Mouse (Mus musculus) forebrain, embryonic 11.5 days (tissue): ENCODE data around the gene Rab3c. TPM values are rescaled to one million over a fixed set of nuclear protein-coding genes. Genes with fewer than 3 reads are reported as not detected.
A peak's percentile ranks its signal among the peaks of the same experiment; 100 is the strongest.

Experiments
- ATAC-seq: fragments of 200-750 bp; cut with Nextera tagmentation; replicated peaks from 2 replicates; pipeline ENCODE4 v1.8.0; 2017; ENCODE audit warnings: moderate TSS enrichment; ENCODE audit not compliant: low FRiP score
- DNase-seq: peaks from one replicate; pipeline ENCODE4 v3.0.0-alpha.2; 2017; ENCODE audit warnings: low spot score
- H3K27ac ChIP-seq: fragments of 300-500 bp; sonication (generic); 2 replicates; pipeline ENCODE4 v1.5.1; 2014; ENCODE audit warnings: low read depth, low read length
- H3K27me3 ChIP-seq: fragments of 300-500 bp; sonication (generic); 2 replicates; pipeline ENCODE4 v1.6.1; 2014; ENCODE audit warnings: mild to moderate bottlenecking, low read length, mixed read lengths; ENCODE audit not compliant: control insufficient read depth, insufficient read depth
- H3K36me3 ChIP-seq: fragments of 300-500 bp; sonication (generic); 2 replicates; pipeline ENCODE4 v1.6.1; 2014; ENCODE audit warnings: mild to moderate bottlenecking, low read length, moderate library complexity, mixed read lengths; ENCODE audit not compliant: control insufficient read depth, insufficient read depth
- H3K4me1 ChIP-seq: fragments of 300-500 bp; sonication (generic); replicated peaks from 2 replicates; pipeline ENCODE4 v1.6.1; 2014; ENCODE audit warnings: low read length, mixed read lengths; ENCODE audit not compliant: control insufficient read depth, insufficient read depth
- H3K4me2 ChIP-seq: fragments of 300-500 bp; sonication (generic); 2 replicates; pipeline ENCODE4 v1.6.1; 2014; ENCODE audit warnings: low read depth, mild to moderate bottlenecking, low read length, moderate library complexity, mixed read lengths; ENCODE audit not compliant: severe bottlenecking
- H3K4me3 ChIP-seq: fragments of 300-500 bp; sonication (generic); 2 replicates; pipeline ENCODE4 v1.5.1; 2014; ENCODE audit warnings: low read depth, low read length
- H3K9ac ChIP-seq: fragments of 300-500 bp; sonication (generic); 2 replicates; pipeline ENCODE4 v1.6.1; 2014; ENCODE audit warnings: low read length
- H3K9me3 ChIP-seq: fragments of 300-500 bp; sonication (generic); 2 replicates; pipeline ENCODE4 v1.6.1; 2016; ENCODE audit warnings: low read length, mixed read lengths; ENCODE audit not compliant: control insufficient read depth
- WGBS: fragments of 180-500 bp; shearing (Covaris S2); extraction: QIAGEN DNeasy Blood & Tissue Kit; methylation state at CpG from one replicate; pipeline ENCODE4 v1.1.7; 2014; 5-methylcytosine and 5-hydroxymethylcytosine counted together
- polyA plus RNA-seq: library from polyadenylated mRNA; unstranded; fragments of >200 nt; fragmentation: Nextera tagmentation; extraction: Ambion mirVana; gene quantifications from 2 replicates; pipeline ENCODE4 v1.2.1, GENCODE M21; 2014

Rab3c gene
- polyA plus RNA-seq, 1 experiment from 2014 or later: 15.5 TPM

DNA sequence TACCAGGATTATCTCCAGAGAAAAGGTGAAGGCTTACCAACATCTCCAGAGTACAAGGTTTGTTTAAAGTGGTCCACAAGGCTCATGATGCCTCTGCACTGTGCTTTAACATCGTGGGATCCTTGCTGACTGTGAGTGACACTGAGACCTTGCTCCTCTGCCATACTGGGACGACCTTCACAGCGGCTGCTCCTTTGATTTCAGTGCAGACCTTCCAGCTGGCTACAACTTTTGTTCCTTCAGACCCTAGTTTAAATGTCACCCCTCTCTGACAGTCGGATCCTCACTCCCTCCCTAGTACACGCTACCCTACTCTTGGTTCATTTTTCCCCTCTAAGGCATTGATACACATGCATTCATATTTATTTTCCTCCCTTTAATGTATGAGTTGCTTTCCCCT, 142.2 kb downstream of the Rab3c start:
- Histone ChIP-seq H3K27me3 (no peaks in the 10 kb centered on the region), H3K4me3 (no peak overlapping the region), H3K27ac (no peak overlapping the region), H3K9ac (no peak overlapping the region), H3K4me2 (no peak overlapping the region), H3K4me1 (no peaks in the 10 kb centered on the region), H3K9me3 (no peaks in the 10 kb centered on the region), H3K36me3 (no peaks in the 10 kb centered on the region)
- ATAC-seq (no peak), DNase-seq (no peak)
- 77% methylated on average over 5 of the region's 5 CpGs for WGBS

DNA sequence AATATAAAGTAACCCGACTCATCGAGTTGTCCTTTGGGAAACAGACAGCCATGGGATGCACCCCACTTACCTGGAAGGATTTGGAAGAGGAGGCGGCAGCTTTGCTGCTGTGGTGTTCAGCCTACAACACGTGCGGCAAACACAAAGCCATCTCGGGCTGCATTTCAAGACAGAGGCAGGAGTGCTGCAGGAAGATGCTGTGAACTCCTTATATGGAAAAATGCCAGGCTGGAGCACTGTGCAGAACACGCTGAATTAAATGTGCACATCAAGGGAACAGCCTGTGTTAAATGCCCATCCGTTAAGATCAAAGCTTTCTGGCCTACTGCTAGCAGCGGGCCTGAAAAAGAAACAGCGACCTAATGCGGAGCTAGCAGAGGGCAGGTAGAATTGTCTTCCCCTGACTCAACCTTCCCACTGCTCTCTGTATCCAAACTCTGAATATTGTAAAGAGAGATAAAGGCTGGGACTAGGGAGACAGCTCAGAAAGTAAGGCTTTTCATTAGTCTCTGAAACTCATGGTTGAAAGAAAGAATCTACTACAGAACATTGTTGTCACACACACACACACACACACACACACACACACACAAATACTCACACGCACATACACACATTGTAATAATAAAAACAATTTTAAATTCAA, 153.1 kb downstream of the Rab3c start:
- Histone ChIP-seq H3K36me3 (no peaks in the 10 kb centered on the region), H3K9me3 (no peaks in the 10 kb centered on the region), H3K9ac (no peak overlapping the region), H3K4me2 (no peak overlapping the region), H3K4me1 (no peaks in the 10 kb centered on the region), H3K27ac (no peak overlapping the region), H3K27me3 (no peaks in the 10 kb centered on the region), H3K4me3 (no peak overlapping the region)
- ATAC-seq (no peak), DNase-seq (no peak)
- WGBS: 73% methylated on average over 12 of the region's 12 CpGs

GRCm38 (mm10) chr13:110122825-110123224, 158.0 kb downstream of the Rab3c start:
- Histone ChIP-seq H3K4me3 (no peak overlapping the region), H3K36me3 (no peaks in the 10 kb centered on the region), H3K9me3 (no peaks in the 10 kb centered on the region), H3K4me2 (no peak overlapping the region), H3K4me1 (no peaks in the 10 kb centered on the region), H3K27ac (no peak overlapping the region), H3K9ac (no peak overlapping the region), H3K27me3 (no peaks in the 10 kb centered on the region)
- DNase-seq: no peak
- 91% methylated on average over 4 of the region's 4 CpGs for whole genome bisulfite sequencing
- no peak for ATAC-seq

GRCm38 (mm10) chr13:110116892-110117291, 163.9 kb downstream of the Rab3c start:
- Histone ChIP-seq H3K9me3 (no peaks in the 10 kb centered on the region), H3K4me3 (no peak overlapping the region), H3K4me2 (no peak overlapping the region), H3K9ac (no peak overlapping the region), H3K27me3 (no peaks in the 10 kb centered on the region), H3K4me1 (peaks cover 4% of the 10 kb centered on the region; the same call in 1 of the 2 replicates), H3K27ac (no peak overlapping the region), H3K36me3 (no peaks in the 10 kb centered on the region)
- WGBS: 93% methylated on average over 5 of the region's 5 CpGs
- no peak for DNase-seq
- no peak for ATAC-seq

GRCm38 (mm10) chr13:110116316-110116715, 164.5 kb downstream of the Rab3c start:
- no peak overlapping the region for H3K27ac ChIP-seq
- peaks cover 4% of the 10 kb centered on the region; the same call in 1 of the 2 replicates for H3K4me1 ChIP-seq
- H3K9ac ChIP-seq: no peak overlapping the region
- no peak for ATAC-seq
- H3K27me3 ChIP-seq: no peaks in the 10 kb centered on the region
- no peak overlapping the region for H3K4me2 ChIP-seq
- no peaks in the 10 kb centered on the region for H3K9me3 ChIP-seq
- H3K36me3 ChIP-seq: no peaks in the 10 kb centered on the region
- no peak for DNase-seq
- 81% methylated on average over 3 of the region's 3 CpGs for WGBS
- no peak overlapping the region for H3K4me3 ChIP-seq

DNA sequence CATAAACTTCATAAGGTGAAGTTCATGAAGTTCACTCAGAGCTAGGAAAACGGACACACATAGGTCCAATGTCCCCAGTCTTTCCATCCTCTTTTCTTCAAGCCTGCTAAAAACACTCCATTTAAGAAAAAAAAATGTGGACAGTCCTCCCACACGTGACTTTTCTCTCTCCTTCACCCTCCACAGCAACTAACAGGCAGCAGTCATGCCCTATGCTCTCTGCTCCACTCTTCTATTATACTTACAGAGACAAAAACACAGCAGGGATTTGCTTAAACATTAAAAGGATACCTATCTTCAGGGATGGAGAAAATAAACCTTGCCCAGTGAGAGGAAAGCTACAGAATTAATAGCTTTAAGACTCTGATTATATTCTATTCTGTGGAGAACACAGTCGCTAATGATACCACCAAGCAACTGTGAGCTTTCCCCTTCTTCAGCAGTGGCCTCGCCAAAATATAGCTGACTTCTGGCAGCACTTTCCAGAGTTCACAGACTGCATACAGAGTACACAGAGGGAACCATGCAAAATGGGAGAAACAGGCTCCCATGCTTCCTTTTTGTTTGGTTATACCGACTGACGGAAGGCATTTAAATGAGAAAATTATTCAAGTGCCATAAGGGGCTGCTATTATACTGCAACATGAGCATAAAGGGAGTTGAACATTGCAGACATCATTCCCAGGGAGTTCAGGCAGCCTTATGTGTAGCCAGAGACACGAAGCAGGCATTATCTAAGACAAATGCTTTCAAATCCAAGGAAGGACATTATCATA, 165.7 kb downstream of the Rab3c start:
- DNase-seq (no peak), ATAC-seq (peak; percentile 74)
- H3K4me1 ChIP-seq: peaks cover 4% of the 10 kb centered on the region; the same call in 1 of the 2 replicates
- H3K27me3 ChIP-seq: no peaks in the 10 kb centered on the region
- H3K9me3 ChIP-seq: no peaks in the 10 kb centered on the region
- no peaks in the 10 kb centered on the region for H3K36me3 ChIP-seq
- WGBS: 20% methylated on average over 7 of the region's 7 CpGs
- H3K4me2 ChIP-seq: no peak overlapping the region
- no peak overlapping the region for H3K9ac ChIP-seq
- no peak overlapping the region for H3K4me3 ChIP-seq
- no peak overlapping the region for H3K27ac ChIP-seq

DNA sequence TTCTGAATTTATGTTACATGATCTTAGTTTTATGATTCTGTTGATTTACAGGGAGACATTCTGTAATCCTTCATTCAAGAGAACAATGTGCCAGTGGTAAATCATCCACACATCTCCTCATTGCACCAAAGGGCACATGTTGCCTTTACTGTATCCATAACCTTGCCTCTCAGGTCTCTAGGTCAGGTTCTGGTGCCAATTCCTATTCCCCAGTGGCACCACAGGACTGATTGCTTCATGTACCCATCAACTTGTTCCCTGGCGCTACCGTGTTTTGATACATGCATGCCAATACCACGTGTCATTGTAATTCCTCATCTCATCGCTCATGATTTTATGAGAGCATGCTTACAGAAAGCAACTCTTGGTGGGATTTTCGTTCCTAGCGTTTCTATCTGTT, 167.1 kb downstream of the Rab3c start:
- 93% methylated on average over 6 of the region's 6 CpGs for WGBS
- DNase-seq (no peak), ATAC-seq (no peak)
- H3K27ac ChIP-seq: no peak overlapping the region
- no peaks in the 10 kb centered on the region for H3K36me3 ChIP-seq
- H3K4me2 ChIP-seq: no peak overlapping the region
- H3K27me3 ChIP-seq: no peaks in the 10 kb centered on the region
- H3K4me3 ChIP-seq: no peak overlapping the region
- H3K4me1 ChIP-seq: peaks cover 4% of the 10 kb centered on the region; the same call in 1 of the 2 replicates
- H3K9ac ChIP-seq: no peak overlapping the region
- no peaks in the 10 kb centered on the region for H3K9me3 ChIP-seq

DNA sequence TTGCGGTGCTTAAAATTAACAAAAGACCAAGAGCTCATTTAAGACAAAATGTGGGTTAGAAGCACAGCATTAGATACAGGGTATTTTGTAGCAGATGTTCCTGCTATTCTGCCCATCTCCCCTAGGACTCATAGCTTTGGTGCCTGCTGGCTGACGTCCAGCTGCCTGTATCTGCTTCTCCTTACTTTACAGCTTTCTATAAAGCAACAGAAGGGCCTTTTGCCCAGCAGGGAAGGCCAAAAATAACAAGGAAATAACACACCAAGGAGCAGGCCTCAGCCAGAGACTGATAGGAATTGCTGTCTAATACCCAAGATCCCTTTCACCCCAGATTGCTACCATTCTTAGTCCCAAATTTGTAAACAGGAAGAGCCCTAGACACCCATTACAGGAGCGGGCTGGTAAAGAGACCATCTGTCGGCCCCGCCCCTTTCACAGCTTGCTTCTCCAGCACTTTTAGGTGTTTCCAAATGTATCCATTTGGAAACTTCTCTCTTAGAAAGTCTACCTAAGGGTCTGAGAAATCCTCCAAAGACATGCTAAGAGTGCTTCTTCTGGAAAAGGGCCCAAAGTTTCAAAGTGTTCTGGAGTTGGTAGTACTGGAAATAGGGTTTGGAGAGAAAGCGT, 183.3 kb downstream of the Rab3c start:
- no peak for DNase-seq

More for the DNA sequence above, 183.3 kb downstream of the Rab3c start:
- ATAC-seq: no peak
- 85% methylated on average over 6 of the region's 6 CpGs for WGBS
- no peaks in the 10 kb centered on the region for H3K9me3 ChIP-seq
- H3K4me2 ChIP-seq: no peak overlapping the region
- no peak overlapping the region for H3K9ac ChIP-seq
- no peaks in the 10 kb centered on the region for H3K36me3 ChIP-seq
- H3K4me3 ChIP-seq: no peak overlapping the region
- H3K27me3 ChIP-seq: no peaks in the 10 kb centered on the region
- no peak overlapping the region for H3K27ac ChIP-seq
- no peaks in the 10 kb centered on the region; the same call in 1 of the 2 replicates for H3K4me1 ChIP-seq
